Mouse (Mus musculus): ENCODE data around the gene Ogfod2. TPM values are rescaled to one million over a fixed set of nuclear protein-coding genes. Genes with fewer than 3 reads are reported as not detected.

Gene Ogfod2
- polyA plus RNA-seq, 1 experiment from 2014 or later, result 19.0 TPM

GRCm38 (mm10) chr5:124082941-124083688 is 29.0 kb upstream of the Ogfod2 start:
- Histone ChIP-seq H3K4me3 (ENCODE audit: low read depth, low read length) (no peak overlapping the region), H3K4me1 (replicated peaks; ENCODE audit: control insufficient read depth, insufficient read depth) (peaks cover 4% of the 10 kb centered on the region; the same call in 1 of the 2 replicates), H3K27ac (replicated peaks) (peak overlapping the region; percentile 65; the same call in 1 of the 2 replicates), H3K9me3 (ENCODE audit: control insufficient read depth, low read length) (no peaks in the 10 kb centered on the region), H3K9ac (ENCODE audit: low read length) (peak overlapping the region; percentile 23; the same call in 1 of the 2 replicates), H3K4me2 (replicated peaks; ENCODE audit: low read depth) (no peak overlapping the region), H3K36me3 (ENCODE audit: control insufficient read depth, insufficient read depth, low read length) (no peaks in the 10 kb centered on the region), H3K27me3 (ENCODE audit: control insufficient read depth, insufficient read depth, low read length) (no peaks in the 10 kb centered on the region)
- no peak for TF ChIP-seq CTCF (IDR thresholded peaks at IDR 0.05; ENCODE audit: low read depth)
- no peak for TF ChIP-seq EP300 (optimal IDR thresholded peaks at IDR 0.05)
- 0 out of 2 replicates have a peak, but pooled peaks have one; percentile 19 for ATAC-seq (ENCODE audit: low FRiP score, low TSS enrichment)
- DNase-seq (ENCODE audit: low spot score), result peak; percentile 43
- 86% methylated on average over 17 of the region's 17 CpGs for WGBS

DNA sequence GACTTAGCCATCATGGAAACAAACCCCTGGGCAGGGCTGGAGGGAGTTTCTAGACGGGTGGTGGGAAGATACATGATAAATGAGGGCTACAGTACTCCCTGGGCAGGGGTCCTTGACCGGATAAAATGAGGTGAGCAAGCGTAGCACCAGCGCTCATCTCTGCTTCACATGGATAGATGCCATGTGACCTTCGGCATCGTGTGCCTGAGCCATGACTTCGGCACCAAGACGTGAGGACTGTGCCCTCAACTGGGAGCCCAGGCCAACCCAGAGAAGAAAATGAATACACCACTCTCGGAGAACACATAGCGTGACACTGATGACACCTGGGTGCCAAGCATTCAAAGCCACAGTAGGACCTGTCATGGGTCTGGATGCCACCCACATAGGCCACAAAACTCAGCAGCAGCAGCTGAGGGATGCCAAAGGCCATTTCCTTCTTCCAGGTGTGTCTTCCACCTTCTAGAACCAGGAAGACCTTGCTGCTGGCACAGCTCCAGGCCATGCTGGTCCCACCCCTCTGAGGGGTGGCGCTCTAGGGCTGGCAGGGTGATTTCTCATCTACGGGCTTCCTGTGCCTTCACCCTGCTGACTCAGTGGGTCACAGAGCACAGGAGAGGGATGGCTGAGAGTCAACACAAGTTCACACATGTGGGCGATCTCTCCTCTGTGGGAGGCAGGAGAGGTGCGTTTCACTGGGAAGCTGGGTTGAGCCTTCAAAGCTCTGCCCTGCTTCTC is 28.1 kb upstream of the Ogfod2 start:
- DNase-seq (ENCODE audit: low spot score), result peak; percentile 92
- ATAC-seq (ENCODE audit: low FRiP score, low TSS enrichment), result peak; percentile 82
- no peak overlapping the region for H3K4me3 ChIP-seq (ENCODE audit: low read depth, low read length)
- H3K9me3 ChIP-seq (ENCODE audit: control insufficient read depth, low read length), result no peaks in the 10 kb centered on the region
- peaks cover 4% of the 10 kb centered on the region; the same call in 1 of the 2 replicates for H3K4me1 ChIP-seq (replicated peaks; ENCODE audit: control insufficient read depth, insufficient read depth)
- H3K36me3 ChIP-seq (ENCODE audit: control insufficient read depth, insufficient read depth, low read length), result no peaks in the 10 kb centered on the region
- peak overlapping the region; percentile 23; the same call in 1 of the 2 replicates for H3K9ac ChIP-seq (ENCODE audit: low read length)
- H3K27ac ChIP-seq (replicated peaks), result peak overlapping the region; percentile 83
- 82% methylated on average over 14 of the region's 14 CpGs for WGBS
- TF ChIP-seq EP300 (optimal IDR thresholded peaks at IDR 0.05) (no peak), CTCF (IDR thresholded peaks at IDR 0.05; ENCODE audit: low read depth) (0 out of 2 replicates have a peak, but pooled peaks have one; percentile 21)
- H3K4me2 ChIP-seq (replicated peaks; ENCODE audit: low read depth), result no peak overlapping the region
- H3K27me3 ChIP-seq (ENCODE audit: control insufficient read depth, insufficient read depth, low read length), result no peaks in the 10 kb centered on the region

- peak overlapping the region; percentile 83 for H3K27ac ChIP-seq (replicated peaks)
- ATAC-seq (ENCODE audit: low FRiP score, low TSS enrichment) (peak; percentile 46), DNase-seq (ENCODE audit: low spot score) (peak; percentile 88)
- H3K36me3 ChIP-seq (ENCODE audit: control insufficient read depth, insufficient read depth, low read length), result no peaks in the 10 kb centered on the region
- no peak overlapping the region for H3K9ac ChIP-seq (ENCODE audit: low read length)
- 36% methylated on average over 11 of the region's 11 CpGs for WGBS
- H3K27me3 ChIP-seq (ENCODE audit: control insufficient read depth, insufficient read depth, low read length), result no peaks in the 10 kb centered on the region
- no peak overlapping the region for H3K4me2 ChIP-seq (replicated peaks; ENCODE audit: low read depth)
- no peaks in the 10 kb centered on the region for H3K4me1 ChIP-seq (replicated peaks; ENCODE audit: control insufficient read depth, insufficient read depth)
- H3K9me3 ChIP-seq (ENCODE audit: control insufficient read depth, low read length), result no peaks in the 10 kb centered on the region
- TF ChIP-seq EP300 (optimal IDR thresholded peaks at IDR 0.05), result no peak
- TF ChIP-seq CTCF (IDR thresholded peaks at IDR 0.05; ENCODE audit: low read depth), result peak; percentile 99
- no peak overlapping the region; the same call in 1 of the 2 replicates for H3K4me3 ChIP-seq (ENCODE audit: low read depth, low read length)
These were observed 27.4 kb upstream of the Ogfod2 start for GRCm38 (mm10) chr5:124084588-124085173.

DNA sequence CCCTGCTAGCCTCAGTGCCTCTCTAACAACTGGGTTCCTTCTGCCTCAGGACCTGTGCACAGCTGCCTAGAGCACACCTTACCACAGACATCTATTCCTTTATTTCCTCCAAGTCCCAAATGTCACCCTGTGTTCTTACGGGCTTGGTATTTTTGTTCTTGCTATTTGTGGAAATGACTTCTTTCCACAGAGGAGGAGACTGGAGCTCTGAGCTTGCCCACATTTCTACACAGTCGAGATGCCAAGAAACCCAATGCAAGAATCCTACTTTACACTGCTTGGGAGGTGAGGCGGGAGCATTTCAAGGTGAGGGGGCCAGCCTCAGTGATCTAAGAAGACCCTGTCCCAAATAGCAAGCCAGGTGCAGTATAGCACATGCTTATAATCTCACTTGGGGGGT is 26.6 kb upstream of the Ogfod2 start:
- 72% methylated on average over 3 of the region's 3 CpGs for WGBS
- no peak for ATAC-seq (ENCODE audit: low FRiP score, low TSS enrichment)
- Histone ChIP-seq H3K27me3 (ENCODE audit: control insufficient read depth, insufficient read depth, low read length) (no peaks in the 10 kb centered on the region), H3K4me1 (replicated peaks; ENCODE audit: control insufficient read depth, insufficient read depth) (no peaks in the 10 kb centered on the region), H3K9me3 (ENCODE audit: control insufficient read depth, low read length) (no peaks in the 10 kb centered on the region), H3K36me3 (ENCODE audit: control insufficient read depth, insufficient read depth, low read length) (no peaks in the 10 kb centered on the region), H3K27ac (replicated peaks) (no peak overlapping the region), H3K4me2 (replicated peaks; ENCODE audit: low read depth) (no peak overlapping the region), H3K9ac (ENCODE audit: low read length) (no peak overlapping the region), H3K4me3 (ENCODE audit: low read depth, low read length) (no peak overlapping the region)
- no peak for TF ChIP-seq CTCF (IDR thresholded peaks at IDR 0.05; ENCODE audit: low read depth)
- no peak for TF ChIP-seq EP300 (optimal IDR thresholded peaks at IDR 0.05)
- DNase-seq (ENCODE audit: low spot score), result no peak

DNA sequence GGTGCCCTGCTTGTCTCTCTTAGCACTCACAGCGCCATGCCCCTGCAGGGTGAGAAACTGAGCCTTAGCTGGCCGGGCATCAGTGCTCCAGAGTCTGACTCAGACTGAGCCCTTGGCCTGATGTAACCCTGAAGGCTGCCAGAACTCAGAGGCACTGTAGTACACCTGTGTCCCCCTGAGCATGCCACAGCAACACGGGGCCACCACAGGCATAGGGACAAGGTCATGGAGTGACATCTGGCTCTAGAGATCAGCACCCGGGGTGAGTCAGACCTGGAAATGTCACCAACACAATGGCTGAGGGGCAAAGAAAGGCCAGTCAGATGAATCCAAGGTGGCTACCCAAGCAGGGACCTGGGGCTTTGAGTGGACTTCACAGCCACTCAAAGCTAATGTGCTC is 25.2 kb upstream of the Ogfod2 start:
- Histone ChIP-seq H3K9ac (ENCODE audit: low read length) (no peak overlapping the region), H3K4me2 (replicated peaks; ENCODE audit: low read depth) (no peak overlapping the region), H3K9me3 (ENCODE audit: control insufficient read depth, low read length) (no peaks in the 10 kb centered on the region), H3K27me3 (ENCODE audit: control insufficient read depth, insufficient read depth, low read length) (no peaks in the 10 kb centered on the region), H3K36me3 (ENCODE audit: control insufficient read depth, insufficient read depth, low read length) (no peaks in the 10 kb centered on the region), H3K4me3 (ENCODE audit: low read depth, low read length) (no peak overlapping the region), H3K4me1 (replicated peaks; ENCODE audit: control insufficient read depth, insufficient read depth) (no peaks in the 10 kb centered on the region; the same call in 1 of the 2 replicates), H3K27ac (replicated peaks) (no peak overlapping the region)
- TF ChIP-seq EP300 (optimal IDR thresholded peaks at IDR 0.05) (no peak), CTCF (IDR thresholded peaks at IDR 0.05; ENCODE audit: low read depth) (no peak)
- ATAC-seq (ENCODE audit: low FRiP score, low TSS enrichment), result no peak
- 79% methylated on average over 4 of the region's 4 CpGs for WGBS
- no peak for DNase-seq (ENCODE audit: low spot score)

Data from stomach, postnatal 0 days (tissue).